Mouse (Mus musculus): ENCODE data around the gene Gm21764.
"Not testable (repeated sequence)": the region's sequence is repeated elsewhere in the genome, so short reads cannot be mapped to it uniquely, and the experiment has no call there.

Gm21764 gene

DNA sequence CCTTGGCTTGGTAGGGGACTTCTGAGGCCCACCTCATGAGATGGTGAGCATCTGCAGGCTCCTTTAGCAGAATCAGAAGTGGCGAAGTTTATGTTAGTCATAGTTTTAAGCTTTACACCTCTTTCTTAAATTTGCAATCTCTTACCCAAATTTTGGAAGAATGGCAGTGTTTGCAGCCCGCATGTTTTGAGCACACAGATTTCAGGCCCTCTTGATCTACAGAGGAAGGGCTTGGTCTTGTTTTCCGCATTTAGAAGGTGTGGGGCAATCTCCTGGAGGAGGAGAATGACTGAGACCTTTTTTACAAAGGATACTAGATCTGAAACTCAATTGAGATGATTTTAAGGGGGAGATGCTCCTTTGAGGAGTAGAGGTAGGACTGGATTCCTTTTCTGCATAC, at the start of gene Gm21764:
TSS of gene Gm21764 (minus strand) at position 101 of the 400 bp plus-strand sequence.
- not testable (repeated sequence) for DNase-seq (ENCODE audit: low spot score in 2 of 2)

DNA sequence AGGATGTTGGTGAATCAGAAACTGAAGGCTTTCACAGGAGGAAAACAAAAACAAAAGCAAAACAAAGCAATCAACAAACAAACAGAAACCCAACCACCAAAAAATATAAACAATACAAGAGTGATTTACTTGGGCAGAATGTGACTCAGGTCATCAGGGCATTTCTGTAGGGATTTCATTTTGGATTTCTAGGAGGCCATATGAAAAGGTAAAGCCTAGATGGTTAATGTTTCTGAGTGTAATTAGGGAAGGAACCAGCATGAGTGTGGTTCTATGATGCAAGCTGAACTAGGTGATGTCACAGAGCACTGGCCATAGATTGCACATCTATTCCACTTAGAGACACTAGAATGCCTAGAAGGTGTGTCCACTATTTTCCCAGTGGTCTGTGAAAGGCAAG, 27.2 kb upstream of the Gm21764 start, which contains the start of gene Ssty1:
TSS of gene Ssty1 (plus strand) at position 301 of the 400 bp plus-strand sequence.
- DNase-seq (ENCODE audit: low spot score in 2 of 2) = not testable (repeated sequence)
